Mouse (Mus musculus) ES-E14 (cell line): ENCODE results near the gene Rapgef2.

Source experiments
- MAFK ChIP-seq: IDR thresholded peaks from 2 replicates; pipeline ENCODE4 v1.6.1; 2014; ENCODE audit warnings: mild to moderate bottlenecking, low read depth, low read length, inconsistent platforms; ENCODE audit not compliant: insufficient read depth
- ZC3H11A ChIP-seq: IDR thresholded peaks from 2 replicates; pipeline ENCODE4 v1.6.1; 2012; ENCODE audit warnings: low read depth, mild to moderate bottlenecking, inconsistent platforms, low read length, borderline replicate concordance

- TF ChIP-seq MAFK (no peak), ZC3H11A (no peak)
Observed at GRCm38 (mm10) chr3:79071561-79071960, 214.8 kb downstream of the Rapgef2 start.
